Comparison of ENCODE assay signal across 8 mouse cellular contexts in the genomic region with DNA sequence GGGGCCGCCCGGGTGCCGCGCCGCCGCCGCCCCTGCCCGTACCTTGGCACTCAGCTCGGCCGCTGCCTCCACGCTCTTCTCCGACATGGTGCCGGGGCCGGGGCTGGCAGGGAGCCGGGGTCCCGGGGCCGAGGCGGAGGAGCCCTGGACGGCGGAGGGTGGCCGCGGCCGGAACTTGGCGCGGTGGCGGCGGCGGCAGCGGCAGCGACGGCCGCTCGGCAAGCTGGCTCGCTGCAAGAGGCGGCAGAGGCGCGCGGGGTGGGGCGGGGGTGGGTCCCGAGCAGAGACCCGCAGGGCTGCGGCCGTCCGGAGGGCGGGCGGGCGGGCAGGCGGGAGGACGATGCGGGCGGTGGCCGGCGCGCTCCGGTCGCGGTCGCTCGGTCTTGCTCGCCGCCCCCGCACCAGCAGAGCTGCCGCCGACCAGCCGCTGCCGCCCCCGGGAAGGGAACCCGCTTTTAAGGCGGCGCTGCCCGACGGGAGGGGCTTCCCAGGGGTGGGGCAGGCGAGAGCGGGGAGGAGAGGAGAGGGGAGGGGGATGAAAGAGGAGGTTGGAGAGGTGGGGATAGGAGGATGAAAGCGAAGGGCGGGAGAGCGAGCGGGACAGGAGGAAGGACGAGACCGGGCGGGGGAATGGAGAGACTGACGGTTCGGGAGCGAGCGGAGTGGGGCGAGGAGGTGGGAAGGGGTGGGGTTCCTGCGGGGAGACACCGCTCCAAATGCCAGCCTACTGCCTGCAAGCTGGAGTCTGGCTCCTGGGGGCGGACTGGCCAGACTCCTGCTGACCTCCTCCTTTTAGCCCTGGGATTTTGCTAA. TPM values are rescaled to one million over a fixed set of nuclear protein-coding genes. Genes with fewer than 3 reads are reported as not detected.
DNase-seq lines count a peak whose midpoint lies in the region; ATAC-seq and TF ChIP-seq lines count a peak whose summit lies in the region.

No protein-coding gene starts in this region.

- TF ChIP-seq CTCF in brain, embryonic 14.5 days (IDR thresholded peaks at IDR 0.05; ENCODE audit: borderline replicate concordance, extremely low read depth, insufficient read depth, insufficient read length): no peak

- WGBS in forebrain, embryonic 11.5 days: under 1% methylated on average over 62 of the region's 89 CpGs
- whole genome bisulfite sequencing in heart, embryonic 15.5 days: under 1% methylated on average over 65 of the region's 89 CpGs
- under 1% methylated on average over 87 of the region's 89 CpGs for WGBS in liver, embryonic 15.5 days (ENCODE audit: insufficient replicate concordance)
- under 1% methylated on average over 33 of the region's 89 CpGs for WGBS in neural tube, embryonic 14.5 days

- H3K4me3 ChIP-seq in forebrain, embryonic 11.5 days (ENCODE audit: low read depth, low read length): peak overlapping the region; percentile 96
- peak overlapping the region; percentile 96 for H3K4me3 ChIP-seq in heart, embryonic 15.5 days
- H3K4me3 ChIP-seq in liver, embryonic 15.5 days (replicated peaks): peak overlapping the region; percentile 71
- peak overlapping the region; percentile 91 for H3K4me3 ChIP-seq in neural tube, embryonic 14.5 days (ENCODE audit: low read depth, low read length)

- peak; percentile 37 for ATAC-seq in CD4-positive, CD25-positive, alpha-beta regulatory T cell, adult 4 months
- ATAC-seq in forebrain, embryonic 11.5 days (replicated peaks; ENCODE audit: low FRiP score): peak; percentile 75
- ATAC-seq in heart, embryonic 15.5 days (replicated peaks; ENCODE audit: insufficient number of reproducible peaks, insufficient read depth, low FRiP score, low read depth): peak; percentile 77
- peak; percentile 58 for ATAC-seq in liver, embryonic 15.5 days (ENCODE audit: insufficient read depth)
- peak; percentile 72 for ATAC-seq in neural tube, embryonic 14.5 days (ENCODE audit: low read depth)

- H3K27me3 ChIP-seq in forebrain, embryonic 11.5 days (ENCODE audit: control insufficient read depth, insufficient read depth, low read length): no peaks in the 10 kb centered on the region
- no peaks in the 10 kb centered on the region for H3K27me3 ChIP-seq in heart, embryonic 15.5 days
- peaks cover 96% of the 10 kb centered on the region for H3K27me3 ChIP-seq in liver, embryonic 15.5 days
- H3K27me3 ChIP-seq in neural tube, embryonic 14.5 days (ENCODE audit: control insufficient read depth, insufficient read depth, low read length): no peaks in the 10 kb centered on the region

- H3K4me2 ChIP-seq in forebrain, embryonic 11.5 days (ENCODE audit: low read depth, low read length, severe bottlenecking): peak overlapping the region; percentile 58
- peak overlapping the region; percentile 86 for H3K4me2 ChIP-seq in heart, embryonic 15.5 days
- peak overlapping the region; percentile 89 for H3K4me2 ChIP-seq in liver, embryonic 15.5 days
- H3K4me2 ChIP-seq in neural tube, embryonic 14.5 days (ENCODE audit: low read depth, low read length): peak overlapping the region; percentile 100

- peak overlapping the region; percentile 99 for H3K27ac ChIP-seq in forebrain, embryonic 11.5 days (ENCODE audit: low read depth, low read length)
- H3K27ac ChIP-seq in heart, embryonic 15.5 days: peak overlapping the region; percentile 100
- peak overlapping the region; percentile 85 for H3K27ac ChIP-seq in liver, embryonic 15.5 days (replicated peaks)
- H3K27ac ChIP-seq in neural tube, embryonic 14.5 days (ENCODE audit: low read depth, low read length): peak overlapping the region; percentile 100

- H3K36me3 ChIP-seq in forebrain, embryonic 11.5 days (ENCODE audit: control insufficient read depth, insufficient read depth, low read length): peaks cover 8% of the 10 kb centered on the region; the same call in 1 of the 2 replicates
- peaks cover 21% of the 10 kb centered on the region for H3K36me3 ChIP-seq in heart, embryonic 15.5 days
- H3K36me3 ChIP-seq in liver, embryonic 15.5 days (replicated peaks): 0 out of 2 replicates have a peak, but pooled peaks cover 5% of the 10 kb centered on the region
- H3K36me3 ChIP-seq in neural tube, embryonic 14.5 days (ENCODE audit: control insufficient read depth, insufficient read depth, low read length): peaks cover 21% of the 10 kb centered on the region

- peak; percentile 99 for TF ChIP-seq POLR2A in brain, embryonic 14.5 days (IDR thresholded peaks at IDR 0.05; ENCODE audit: borderline replicate concordance, extremely low read depth, insufficient read depth, insufficient read length, poor library complexity, severe bottlenecking)

- H3K9ac ChIP-seq in forebrain, embryonic 11.5 days (ENCODE audit: low read length): peak overlapping the region; percentile 98
- H3K9ac ChIP-seq in heart, embryonic 15.5 days: peak overlapping the region; percentile 100
- H3K9ac ChIP-seq in liver, embryonic 15.5 days: peak overlapping the region; percentile 67
- H3K9ac ChIP-seq in neural tube, embryonic 14.5 days (replicated peaks; ENCODE audit: low read depth, low read length): peak overlapping the region; percentile 100

- no peaks in the 10 kb centered on the region for H3K9me3 ChIP-seq in forebrain, embryonic 11.5 days (ENCODE audit: control insufficient read depth, low read length)
- no peaks in the 10 kb centered on the region for H3K9me3 ChIP-seq in heart, embryonic 15.5 days (replicated peaks)
- no peaks in the 10 kb centered on the region for H3K9me3 ChIP-seq in liver, embryonic 15.5 days (replicated peaks)
- H3K9me3 ChIP-seq in neural tube, embryonic 14.5 days (ENCODE audit: control insufficient read depth, low read length): no peaks in the 10 kb centered on the region

- DNase-seq in brain, embryonic 14.5 days (ENCODE audit: low read depth): peak; percentile 99
- DNase-seq in forebrain, embryonic 11.5 days (ENCODE audit: low spot score): peak; percentile 96
- DNase-seq in kidney, postnatal 25 days: peak; percentile 92 to 98
- peak; percentile 91 for DNase-seq in testis, postnatal 14 days (ENCODE audit: low spot score)

- H3K4me1 ChIP-seq in forebrain, embryonic 11.5 days (replicated peaks; ENCODE audit: control insufficient read depth, insufficient read depth, low read length): peaks cover 32% of the 10 kb centered on the region
- peaks cover 59% of the 10 kb centered on the region for H3K4me1 ChIP-seq in heart, embryonic 15.5 days (replicated peaks)
- H3K4me1 ChIP-seq in liver, embryonic 15.5 days (replicated peaks): peaks cover 50% of the 10 kb centered on the region
- peaks cover 31% of the 10 kb centered on the region for H3K4me1 ChIP-seq in neural tube, embryonic 14.5 days (ENCODE audit: control insufficient read depth, insufficient read depth, low read length)

RNA-seq across cellular contexts. Expression of gene Ptms, which starts 2.2 kb away (rescaled TPM):
- 10 to 100 TPM in 1 of 2 experiments, 1 to 10 TPM in 1; 5.4 to 10.6 TPM for polyA plus RNA-seq in CD4-positive, CD25-positive, alpha-beta regulatory T cell, adult 4 months (2017; shearing (Covaris generic))
- 2,630 and 3,258 TPM in 2 replicates for polyA plus RNA-seq in brain, embryonic 14.5 days (2012; rRNA removed)
- 369 and 455 TPM in 2 replicates for polyA plus RNA-seq in forebrain, embryonic 11.5 days (2014; fragmentation: Nextera tagmentation; extraction: Ambion mirVana)
- polyA plus RNA-seq in heart, embryonic 15.5 days (2015; fragmentation: Nextera tagmentation; extraction: Ambion mirVana): 255 and 294 TPM in 2 replicates
- 56.2 and 62.7 TPM in 2 replicates for polyA plus RNA-seq in liver, embryonic 15.5 days (2015; fragmentation: Nextera tagmentation; extraction: Ambion mirVana)
- 664 and 670 TPM in 2 replicates for polyA plus RNA-seq in neural tube, embryonic 14.5 days (2014; fragmentation: Nextera tagmentation; extraction: Ambion mirVana)

RNA-seq across cellular contexts. Expression of gene Lag3, which starts 6.2 kb away (rescaled TPM):
- polyA plus RNA-seq in CD4-positive, CD25-positive, alpha-beta regulatory T cell, adult 4 months (2017; shearing (Covaris generic)): 10 to 100 TPM; 19.0 to 29.0 TPM
- 3.8 and 4.5 TPM in 2 replicates for polyA plus RNA-seq in brain, embryonic 14.5 days (2012; rRNA removed)
- 2.3 and 2.5 TPM in 2 replicates for polyA plus RNA-seq in forebrain, embryonic 11.5 days (2014; fragmentation: Nextera tagmentation; extraction: Ambion mirVana)
- polyA plus RNA-seq in heart, embryonic 15.5 days (2015; fragmentation: Nextera tagmentation; extraction: Ambion mirVana): 1.2 and 1.7 TPM in 2 replicates
- 0.13 and 0.18 TPM in 2 replicates for polyA plus RNA-seq in liver, embryonic 15.5 days (2015; fragmentation: Nextera tagmentation; extraction: Ambion mirVana)
- 2.6 and 3.4 TPM in 2 replicates for polyA plus RNA-seq in neural tube, embryonic 14.5 days (2014; fragmentation: Nextera tagmentation; extraction: Ambion mirVana)

RNA-seq across cellular contexts. Expression of gene Mlf2, which starts 13.5 kb away (rescaled TPM):
- 10 to 100 TPM; 39.0 to 40.7 TPM for polyA plus RNA-seq in CD4-positive, CD25-positive, alpha-beta regulatory T cell, adult 4 months (2017; shearing (Covaris generic))
- 551 and 626 TPM in 2 replicates for polyA plus RNA-seq in brain, embryonic 14.5 days (2012; rRNA removed)
- 450 and 480 TPM in 2 replicates for polyA plus RNA-seq in forebrain, embryonic 11.5 days (2014; fragmentation: Nextera tagmentation; extraction: Ambion mirVana)
- 358 and 371 TPM in 2 replicates for polyA plus RNA-seq in heart, embryonic 15.5 days (2015; fragmentation: Nextera tagmentation; extraction: Ambion mirVana)
- 119 and 127 TPM in 2 replicates for polyA plus RNA-seq in liver, embryonic 15.5 days (2015; fragmentation: Nextera tagmentation; extraction: Ambion mirVana)
- polyA plus RNA-seq in neural tube, embryonic 14.5 days (2014; fragmentation: Nextera tagmentation; extraction: Ambion mirVana): 560 and 584 TPM in 2 replicates

RNA-seq across cellular contexts. Expression of gene Cd4, which starts 29.7 kb away (rescaled TPM):
- 100 to 1,000 TPM; 268 to 648 TPM for polyA plus RNA-seq in CD4-positive, CD25-positive, alpha-beta regulatory T cell, adult 4 months (2017; shearing (Covaris generic))
- polyA plus RNA-seq in brain, embryonic 14.5 days (2012; rRNA removed): 0.09 and 0.14 TPM in 2 replicates
- polyA plus RNA-seq in forebrain, embryonic 11.5 days (2014; fragmentation: Nextera tagmentation; extraction: Ambion mirVana): not detected in 2 replicates
- 0.05 and 0.68 TPM in 2 replicates for polyA plus RNA-seq in heart, embryonic 15.5 days (2015; fragmentation: Nextera tagmentation; extraction: Ambion mirVana)
- polyA plus RNA-seq in liver, embryonic 15.5 days (2015; fragmentation: Nextera tagmentation; extraction: Ambion mirVana): 0.07 and 0.20 TPM in 2 replicates
- 0.12 TPM in 1 of 2 replicates, not detected in the other for polyA plus RNA-seq in neural tube, embryonic 14.5 days (2014; fragmentation: Nextera tagmentation; extraction: Ambion mirVana)

RNA-seq across cellular contexts. Expression of gene Cops7a, which starts 47.6 kb away (rescaled TPM):
- polyA plus RNA-seq in CD4-positive, CD25-positive, alpha-beta regulatory T cell, adult 4 months (2017; shearing (Covaris generic)): 10 to 100 TPM; 66.2 to 93.4 TPM
- 130 and 170 TPM in 2 replicates for polyA plus RNA-seq in brain, embryonic 14.5 days (2012; rRNA removed)
- polyA plus RNA-seq in forebrain, embryonic 11.5 days (2014; fragmentation: Nextera tagmentation; extraction: Ambion mirVana): 111 and 122 TPM in 2 replicates
- 129 and 139 TPM in 2 replicates for polyA plus RNA-seq in heart, embryonic 15.5 days (2015; fragmentation: Nextera tagmentation; extraction: Ambion mirVana)
- polyA plus RNA-seq in liver, embryonic 15.5 days (2015; fragmentation: Nextera tagmentation; extraction: Ambion mirVana): 52.4 and 55.1 TPM in 2 replicates
- polyA plus RNA-seq in neural tube, embryonic 14.5 days (2014; fragmentation: Nextera tagmentation; extraction: Ambion mirVana): 89.5 and 93.8 TPM in 2 replicates

Comparison
In these comparisons a context has a peak if more than half of its experiments do, and no peak if none do; other contexts are left out.
1. Peak in every context shown above with its lines: DNase-seq, ATAC-seq, H3K4me3 ChIP-seq and H3K27ac ChIP-seq.